Mouse (Mus musculus) liver, embryonic 15.5 days (tissue): ENCODE results near the gene Sprn. TPM values are rescaled to one million over a fixed set of nuclear protein-coding genes. Genes with fewer than 3 reads are reported as not detected.

Source experiments
- ATAC-seq: fragments of 200-750 bp; cut with Nextera tagmentation; 2 replicates; pipeline ENCODE4 v1.8.0; 2017; ENCODE audit warnings: moderate number of reproducible peaks, mild to moderate bottlenecking, moderate library complexity; ENCODE audit not compliant: insufficient read depth
- H3K27ac ChIP-seq: fragments of 300-500 bp; sonication (generic); replicated peaks from 2 replicates; pipeline ENCODE4 v1.5.1; 2015; ENCODE audit warnings: mild to moderate bottlenecking, inconsistent platforms
- H3K27me3 ChIP-seq: fragments of 300-500 bp; sonication (generic); 2 replicates; pipeline ENCODE4 v1.6.1; 2015; ENCODE audit warnings: mild to moderate bottlenecking, inconsistent platforms
- H3K36me3 ChIP-seq: fragments of 300-500 bp; sonication (generic); replicated peaks from 2 replicates; pipeline ENCODE4 v1.6.1; 2015; ENCODE audit warnings: moderate library complexity, mild to moderate bottlenecking, inconsistent platforms
- H3K4me1 ChIP-seq: fragments of 300-500 bp; sonication (generic); replicated peaks from 2 replicates; pipeline ENCODE4 v1.6.1; 2015; ENCODE audit warnings: inconsistent platforms
- H3K4me2 ChIP-seq: fragments of 300-500 bp; sonication (generic); 2 replicates; pipeline ENCODE4 v1.6.1; 2015; ENCODE audit warnings: moderate library complexity, mild to moderate bottlenecking, inconsistent platforms
- H3K4me3 ChIP-seq: fragments of 300-500 bp; sonication (generic); replicated peaks from 2 replicates; pipeline ENCODE4 v1.5.1; 2015; ENCODE audit warnings: mild to moderate bottlenecking, inconsistent platforms
- H3K9ac ChIP-seq: fragments of 300-500 bp; sonication (generic); 2 replicates; pipeline ENCODE4 v1.6.1; 2015; ENCODE audit warnings: moderate library complexity, mild to moderate bottlenecking, inconsistent platforms
- H3K9me3 ChIP-seq: fragments of 300-500 bp; sonication (generic); replicated peaks from 2 replicates; pipeline ENCODE4 v1.6.1; 2016; ENCODE audit warnings: inconsistent platforms
- WGBS: fragments of 180-500 bp; shearing (Covaris S2); methylation state at CpG from one replicate; pipeline ENCODE4 v1.1.7; 2015; ENCODE audit warnings: mixed read lengths; ENCODE audit not compliant: insufficient replicate concordance; 5-methylcytosine and 5-hydroxymethylcytosine counted together
- polyA plus RNA-seq: library from polyadenylated mRNA; unstranded; fragments of >200 nt; fragmentation: Nextera tagmentation; extraction: Ambion mirVana; gene quantifications from 2 replicates; pipeline ENCODE4 v1.2.1, GENCODE M21; 2015

Gene Sprn
- polyA plus RNA-seq, 1 experiment from 2014 or later, result not detected

- H3K4me1 ChIP-seq, result peaks cover 29% of the 10 kb centered on the region
- under 1% methylated on average over 40 of the region's 40 CpGs for WGBS
- H3K4me3 ChIP-seq, result peak overlapping the region; percentile 72
- no peaks in the 10 kb centered on the region for H3K27me3 ChIP-seq
- peak overlapping the region; percentile 95 for H3K4me2 ChIP-seq
- peak; percentile 98 for ATAC-seq
- H3K9me3 ChIP-seq, result no peaks in the 10 kb centered on the region
- peak overlapping the region; percentile 51; the same call in 1 of the 2 replicates for H3K27ac ChIP-seq
- H3K9ac ChIP-seq, result peak overlapping the region; percentile 78
- peaks cover 10% of the 10 kb centered on the region; the same call in 1 of the 2 replicates for H3K36me3 ChIP-seq
Observed at GRCm38 (mm10) chr7:140125278-140126021, 29.2 kb downstream of the Sprn start.

- ATAC-seq, result no peak
- Histone ChIP-seq H3K36me3 (0 out of 2 replicates have a peak, but pooled peaks cover 3% of the 10 kb centered on the region), H3K4me2 (no peak overlapping the region), H3K9me3 (no peaks in the 10 kb centered on the region), H3K4me3 (no peak overlapping the region), H3K4me1 (peaks cover 29% of the 10 kb centered on the region), H3K27ac (no peak overlapping the region), H3K9ac (no peak overlapping the region), H3K27me3 (no peaks in the 10 kb centered on the region)
- 81% methylated on average over 1 of the region's 1 CpGs for WGBS
Observed at GRCm38 (mm10) chr7:140124382-140124781, 30.3 kb downstream of the Sprn start.

GRCm38 (mm10) chr7:140122765-140123164, 31.9 kb downstream of the Sprn start:
- no peak for ATAC-seq
- Histone ChIP-seq H3K27ac (no peak overlapping the region), H3K9ac (no peak overlapping the region), H3K9me3 (no peaks in the 10 kb centered on the region), H3K4me3 (no peak overlapping the region), H3K4me2 (no peak overlapping the region), H3K36me3 (no peaks in the 10 kb centered on the region), H3K27me3 (no peaks in the 10 kb centered on the region), H3K4me1 (peaks cover 29% of the 10 kb centered on the region)
- WGBS, result 12% methylated on average over 4 of the region's 4 CpGs

- Histone ChIP-seq H3K9ac (no peak overlapping the region), H3K9me3 (no peaks in the 10 kb centered on the region), H3K4me1 (peaks cover 32% of the 10 kb centered on the region), H3K27ac (no peak overlapping the region), H3K4me2 (no peak overlapping the region), H3K4me3 (no peak overlapping the region), H3K27me3 (no peaks in the 10 kb centered on the region), H3K36me3 (no peaks in the 10 kb centered on the region)
- WGBS, result 55% methylated on average over 13 of the region's 13 CpGs
- no peak for ATAC-seq
Observed at GRCm38 (mm10) chr7:140121338-140121910, 33.3 kb downstream of the Sprn start.

- H3K27ac ChIP-seq, result no peak overlapping the region
- H3K36me3 ChIP-seq, result no peaks in the 10 kb centered on the region
- no peak overlapping the region for H3K4me3 ChIP-seq
- H3K27me3 ChIP-seq, result no peaks in the 10 kb centered on the region
- H3K4me2 ChIP-seq, result no peak overlapping the region
- ATAC-seq, result no peak
- WGBS, result 74% methylated on average over 2 of the region's 2 CpGs
- no peaks in the 10 kb centered on the region for H3K9me3 ChIP-seq
- H3K4me1 ChIP-seq, result peaks cover 33% of the 10 kb centered on the region
- H3K9ac ChIP-seq, result no peak overlapping the region
Observed at GRCm38 (mm10) chr7:140120484-140120883, 34.2 kb downstream of the Sprn start.

GRCm38 (mm10) chr7:140116329-140117054, 38.2 kb downstream of the Sprn start, which contains the start of gene Echs1:
Echs1 (minus strand) TSS chr7:140116476.
- Histone ChIP-seq H3K27ac (peak within 1 kb of the TSS; percentile 82), H3K9ac (peak within 1 kb of the TSS; percentile 62), H3K4me3 (peak within 1 kb of the TSS; percentile 68), H3K36me3 (peaks cover 13% of the 10 kb centered on the region; the same call in 1 of the 2 replicates), H3K27me3 (no peaks in the 10 kb centered on the region), H3K4me1 (peaks cover 21% of the 10 kb centered on the region), H3K9me3 (no peaks in the 10 kb centered on the region), H3K4me2 (peak within 1 kb of the TSS; percentile 89)
- ATAC-seq, result peak; percentile 95
- 2% methylated on average over 28 of the region's 28 CpGs for WGBS

GRCm38 (mm10) chr7:140115583-140116328, 38.9 kb downstream of the Sprn start, which contains the start of gene Paox:
Paox (plus strand) TSS chr7:140115799.
- under 1% methylated on average over 23 of the region's 23 CpGs for WGBS
- Histone ChIP-seq H3K4me3 (peak within 1 kb of the TSS; percentile 68), H3K27ac (peak within 1 kb of the TSS; percentile 82), H3K27me3 (no peaks in the 10 kb centered on the region), H3K9ac (peak within 1 kb of the TSS; percentile 62), H3K9me3 (no peaks in the 10 kb centered on the region), H3K4me2 (peak within 1 kb of the TSS; percentile 89), H3K4me1 (peaks cover 21% of the 10 kb centered on the region), H3K36me3 (peaks cover 18% of the 10 kb centered on the region)
- ATAC-seq, result peak; percentile 67

- Histone ChIP-seq H3K4me3 (no peak overlapping the region), H3K27me3 (no peaks in the 10 kb centered on the region), H3K27ac (0 out of 2 replicates have a peak overlapping the region, but pooled peaks have one; percentile 6), H3K9me3 (no peaks in the 10 kb centered on the region), H3K36me3 (peaks cover 52% of the 10 kb centered on the region), H3K9ac (no peak overlapping the region), H3K4me1 (peaks cover 17% of the 10 kb centered on the region), H3K4me2 (no peak overlapping the region)
- WGBS, result 49% methylated on average over 3 of the region's 3 CpGs
- ATAC-seq, result no peak
Observed at GRCm38 (mm10) chr7:140111943-140112342, 42.7 kb downstream of the Sprn start.

GRCm38 (mm10) chr7:140104009-140104408, 50.7 kb downstream of the Sprn start:
- Histone ChIP-seq H3K9ac (no peak overlapping the region), H3K4me2 (no peak overlapping the region), H3K4me1 (peaks cover 18% of the 10 kb centered on the region), H3K9me3 (no peaks in the 10 kb centered on the region), H3K27me3 (no peaks in the 10 kb centered on the region), H3K27ac (no peak overlapping the region), H3K4me3 (no peak overlapping the region), H3K36me3 (peaks cover 28% of the 10 kb centered on the region)
- no peak for ATAC-seq
- 64% methylated on average over 4 of the region's 4 CpGs for WGBS

GRCm38 (mm10) chr7:140101993-140102860, 52.5 kb downstream of the Sprn start, which contains the start of gene Fuom:
Fuom (minus strand) TSS chr7:140102441.
- 3% methylated on average over 30 of the region's 30 CpGs for WGBS
- H3K9ac ChIP-seq, result peak within 1 kb of the TSS; percentile 4
- H3K4me3 ChIP-seq, result peak within 1 kb of the TSS; percentile 46

More at GRCm38 (mm10) chr7:140101993-140102860, 52.5 kb downstream of the Sprn start, which contains the start of gene Fuom:
- Histone ChIP-seq H3K27ac (no peak within 1 kb of the TSS), H3K9me3 (no peaks in the 10 kb centered on the region), H3K4me1 (peaks cover 18% of the 10 kb centered on the region), H3K4me2 (peak within 1 kb of the TSS; percentile 72), H3K36me3 (peaks cover 14% of the 10 kb centered on the region), H3K27me3 (no peaks in the 10 kb centered on the region)
- ATAC-seq, result peak; percentile 82
